Mouse (Mus musculus): Measurements from ENCODE around the gene Spata6.

The Spata6 gene

DNA sequence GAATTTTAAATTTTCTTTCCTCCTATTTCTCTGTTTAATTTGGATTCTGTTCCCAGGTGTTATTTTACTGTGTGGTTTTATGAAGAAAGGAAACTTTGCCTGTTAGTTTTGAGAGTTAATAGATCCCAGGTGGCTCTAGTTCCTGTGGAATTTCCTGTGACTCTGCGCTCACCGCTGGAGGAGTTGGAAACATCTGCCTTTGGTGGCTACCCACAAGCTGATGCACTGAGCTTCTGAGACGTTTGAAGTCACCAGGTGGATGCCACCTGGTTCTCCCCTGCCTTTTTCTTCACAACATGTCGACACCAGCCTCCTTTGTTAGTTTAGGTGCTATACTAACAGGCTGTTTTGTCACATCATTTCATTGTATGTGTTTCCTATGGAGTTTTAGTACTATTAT is 97.7 kb downstream of the Spata6 start:
- DNase-seq (ENCODE audit: inconsistent age in 2 of 2, low spot score in 1 of 2) = no peak

- no peak for DNase-seq (ENCODE audit: inconsistent age in 2 of 2, low spot score in 1 of 2)
These were observed 119.1 kb downstream of the Spata6 start for GRCm38 (mm10) chr4:111838882-111839281.

- DNase-seq (ENCODE audit: inconsistent age in 2 of 2, low spot score in 1 of 2) = no peak
These were observed 132.8 kb downstream of the Spata6 start for GRCm38 (mm10) chr4:111852626-111853025.

DNA sequence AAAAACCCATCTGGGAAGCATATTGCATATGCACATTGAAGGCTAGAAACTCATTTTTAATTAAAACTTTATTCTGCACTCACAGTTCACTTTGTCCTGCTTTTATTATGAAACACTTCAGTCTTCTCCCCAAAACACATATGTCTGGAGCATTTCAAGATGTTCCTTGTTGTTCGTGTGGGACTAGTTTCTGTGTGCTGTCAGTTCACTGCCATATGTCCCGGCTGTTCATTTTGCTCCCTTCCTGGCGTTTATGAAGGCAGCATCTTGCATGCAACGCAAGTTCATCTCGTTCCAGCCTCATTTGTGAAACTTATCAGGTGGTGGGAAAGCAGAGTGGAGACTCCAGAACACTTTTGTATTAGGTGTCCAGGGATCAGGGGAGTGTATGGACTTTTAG is 146.9 kb downstream of the Spata6 start:
- DNase-seq (ENCODE audit: inconsistent age in 2 of 2, low spot score in 1 of 2) = no peak

DNA sequence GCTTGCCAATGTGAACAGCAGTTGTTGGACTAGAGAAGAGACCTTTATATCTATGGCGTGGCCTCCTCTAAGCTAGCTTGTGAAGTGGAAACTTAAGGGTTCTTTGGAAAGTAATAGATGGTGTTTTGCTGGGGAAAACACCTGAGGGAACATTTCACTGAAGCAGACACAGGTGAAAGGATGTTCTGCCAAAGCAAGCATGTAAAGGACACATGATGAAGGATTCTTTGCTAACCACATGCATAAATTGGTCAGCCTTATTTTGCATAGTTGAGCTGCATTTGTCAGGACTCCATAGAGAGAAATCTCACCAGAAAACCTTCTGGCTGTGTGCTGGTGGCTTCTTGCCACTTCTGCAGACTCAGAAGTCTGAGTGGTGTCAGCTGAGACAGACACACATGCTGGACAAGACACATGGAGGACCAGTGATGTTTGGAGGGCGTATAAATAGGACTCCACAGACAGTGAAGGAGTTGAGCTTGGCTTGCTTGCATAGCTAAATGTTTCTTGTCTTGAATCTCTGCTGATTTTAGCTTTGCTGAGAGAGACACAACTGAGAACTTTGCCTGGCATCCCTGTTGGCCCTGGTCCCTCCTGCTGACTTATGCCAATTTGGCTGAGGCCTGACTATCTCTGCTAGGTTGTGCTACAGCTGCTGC is 148.1 kb downstream of the Spata6 start:
- no peak for DNase-seq (ENCODE audit: inconsistent age in 2 of 2, low spot score in 1 of 2)

All from adrenal gland, adult (tissue).